Comparison of ENCODE assay signal across 31 mouse cellular contexts in genomic region chr9:21113751-21114150, GRCm38 (mm10).
"Had no signal": no experiment of that assay in that cellular context is flagged by ENCODE, and none has a peak within 500 bp of the region (broad histone marks: within the 10 kb centered on the region; RNA-seq: fewer than 3 reads in every experiment).

No protein-coding gene starts in this region.

- H3K4me1 ChIP-seq: limb, embryonic 10.5 days; limb, embryonic 12.5 days; limb, embryonic 13.5 days; limb, embryonic 15.5 days; liver, embryonic 12.5 days; liver, embryonic 15.5 days; lung, embryonic 15.5 days; megakaryocyte, embryonic 14.5 days; midbrain, embryonic 10.5 days; midbrain, embryonic 12.5 days; midbrain, embryonic 13.5 days; midbrain, embryonic 15.5 days had no signal

- H3K9ac ChIP-seq: limb, embryonic 12.5 days; limb, embryonic 13.5 days; limb, embryonic 15.5 days; liver, embryonic 12.5 days; liver, embryonic 13.5 days; liver, embryonic 14.5 days; liver, embryonic 15.5 days; liver, postnatal 0 days; lung, embryonic 14.5 days; lung, embryonic 15.5 days; midbrain, embryonic 12.5 days; midbrain, embryonic 13.5 days; midbrain, embryonic 15.5 days had no signal

- ATAC-seq: liver, embryonic 12.5 days; liver, postnatal 0 days; lung, postnatal 0 days; midbrain, embryonic 13.5 days; midbrain, embryonic 15.5 days; midbrain, embryonic 16.5 days had no signal

- DNase-seq: left cerebral cortex, postnatal 4 days; liver; liver, embryonic 13.5 days; liver, postnatal 0 days; lung, adult 18-20 months; lung, adult 2 months; lung, embryonic 14.5 days; lung, postnatal 10 days; lung, postnatal 14 days; lung, postnatal 36 days; lung, postnatal 4 days; midbrain, embryonic 14.5 days had no signal

- H3K36me3 ChIP-seq: liver, embryonic 12.5 days; liver, embryonic 13.5 days; lung, embryonic 15.5 days; midbrain, embryonic 10.5 days; midbrain, embryonic 12.5 days; midbrain, embryonic 15.5 days had no signal

- H3K4me2 ChIP-seq: limb, embryonic 12.5 days; limb, embryonic 13.5 days; limb, embryonic 15.5 days; liver, embryonic 11.5 days; liver, embryonic 12.5 days; liver, embryonic 13.5 days; liver, embryonic 15.5 days; lung, embryonic 14.5 days; lung, embryonic 15.5 days; midbrain, embryonic 11.5 days; midbrain, embryonic 12.5 days; midbrain, embryonic 13.5 days; midbrain, embryonic 15.5 days had no signal

- H3K9me3 ChIP-seq: limb, embryonic 10.5 days; limb, embryonic 12.5 days; limb, embryonic 13.5 days; limb, embryonic 15.5 days; liver, embryonic 12.5 days; liver, embryonic 13.5 days; liver, embryonic 15.5 days; lung, embryonic 15.5 days; megakaryocyte, embryonic 14.5 days; midbrain, embryonic 10.5 days; midbrain, embryonic 12.5 days; midbrain, embryonic 13.5 days; midbrain, embryonic 15.5 days had no signal

- H3K27ac ChIP-seq: limb, embryonic 10.5 days; limb, embryonic 12.5 days; limb, embryonic 13.5 days; limb, embryonic 15.5 days; liver, embryonic 12.5 days; liver, embryonic 13.5 days; liver, embryonic 14.5 days; liver, embryonic 15.5 days; lung, embryonic 15.5 days; macrophage; midbrain, embryonic 10.5 days; midbrain, embryonic 12.5 days; midbrain, embryonic 13.5 days; midbrain, embryonic 15.5 days had no signal

- H3K27me3 ChIP-seq: limb, embryonic 12.5 days; limb, embryonic 13.5 days; limb, embryonic 15.5 days; liver, embryonic 12.5 days; liver, embryonic 13.5 days; liver, embryonic 15.5 days; lung, embryonic 15.5 days; megakaryocyte, embryonic 14.5 days; midbrain, embryonic 12.5 days; midbrain, embryonic 13.5 days; midbrain, embryonic 15.5 days had no signal

- H3K4me3 ChIP-seq: limb, embryonic 10.5 days; limb, embryonic 12.5 days; limb, embryonic 13.5 days; limb, embryonic 15.5 days; liver, embryonic 12.5 days; liver, embryonic 13.5 days; liver, embryonic 15.5 days; lung, embryonic 15.5 days; megakaryocyte, embryonic 14.5 days; midbrain, embryonic 10.5 days; midbrain, embryonic 12.5 days; midbrain, embryonic 13.5 days; midbrain, embryonic 15.5 days; myocyte had no signal
